Mouse (Mus musculus) heart, adult 8-10 months (tissue): ENCODE data around the gene Gstm7. TPM values are rescaled to one million over a fixed set of nuclear protein-coding genes. Genes with fewer than 3 reads are reported as not detected.
"Not testable (repeated sequence)": the region's sequence is repeated elsewhere in the genome, so short reads cannot be mapped to it uniquely, and the experiment has no call there.

Experiments used
- DNase-seq: peaks from one replicate; pipeline ENCODE4 v3.0.0; 2022; ENCODE audit warnings: low spot score
- total RNA-seq, 4 experiments: library from RNA; stranded (reverse); gene quantifications; 2 replicates each; pipeline ENCODE4 v1.2.4; 2022

The Gstm7 gene
- total RNA-seq, 4 experiments from 2014 or later: 87.6 to 100 (median 91.6) TPM

GRCm38 (mm10) chr3:107935268-107935667 is 3.7 kb upstream of the Gstm7 start:
- no peak for DNase-seq

GRCm38 (mm10) chr3:107932128-107932527 is 511 bp upstream of the Gstm7 start:
- DNase-seq: no peak

- no peak for DNase-seq
Observed at GRCm38 (mm10) chr3:107931134-107931533, 483 bp downstream of the Gstm7 start.

- no peak for DNase-seq
Observed at GRCm38 (mm10) chr3:107929731-107930130, 1.9 kb downstream of the Gstm7 start.

- DNase-seq: no peak
Observed at GRCm38 (mm10) chr3:107929243-107929642, 2.4 kb downstream of the Gstm7 start.

GRCm38 (mm10) chr3:107928691-107929090 is 2.9 kb downstream of the Gstm7 start:
- DNase-seq: no peak

GRCm38 (mm10) chr3:107927841-107928240 is 3.8 kb downstream of the Gstm7 start:
- no peak for DNase-seq

- no peak for DNase-seq
Observed at GRCm38 (mm10) chr3:107925335-107925734, 6.3 kb downstream of the Gstm7 start.

- DNase-seq: no peak
Observed at GRCm38 (mm10) chr3:107920348-107920747, 11.3 kb downstream of the Gstm7 start.

GRCm38 (mm10) chr3:107917783-107918408 is 13.7 kb downstream of the Gstm7 start:
- DNase-seq: peak; percentile 66

GRCm38 (mm10) chr3:107917097-107917496 is 14.5 kb downstream of the Gstm7 start:
- DNase-seq: no peak

GRCm38 (mm10) chr3:107916674-107917073 is 14.9 kb downstream of the Gstm7 start:
- no peak for DNase-seq

GRCm38 (mm10) chr3:107905942-107906341 is 25.7 kb downstream of the Gstm7 start:
- DNase-seq: no peak

- no peak for DNase-seq
Observed at GRCm38 (mm10) chr3:107900955-107901673, 30.5 kb downstream of the Gstm7 start.

- no peak for DNase-seq
Observed at GRCm38 (mm10) chr3:107898691-107899090, 32.9 kb downstream of the Gstm7 start.

- peak; percentile 80 for DNase-seq
Observed at GRCm38 (mm10) chr3:107895720-107896569, 35.7 kb downstream of the Gstm7 start, which contains the start of gene Gstm5. Gene Gstm5 (plus strand): TSS chr3:107895821.

- no peak for DNase-seq
Observed at GRCm38 (mm10) chr3:107895194-107895719, 36.4 kb downstream of the Gstm7 start.

GRCm38 (mm10) chr3:107889236-107889635 is 42.4 kb downstream of the Gstm7 start:
- not testable (repeated sequence) for DNase-seq

- DNase-seq: no peak
Observed at GRCm38 (mm10) chr3:107887674-107888495, 43.7 kb downstream of the Gstm7 start.

- peak; percentile 55 for DNase-seq
Observed at GRCm38 (mm10) chr3:107877747-107878736, 53.6 kb downstream of the Gstm7 start.
